Mouse (Mus musculus) ES-Bruce4 (cell line): Measurements from ENCODE around the gene Fam118a. TPM values are rescaled to one million over a fixed set of nuclear protein-coding genes. Genes with fewer than 3 reads are reported as not detected.

ENCODE experiments used
- H3K27ac ChIP-seq: 2 replicates; pipeline ENCODE4 v1.5.1; 2012; ENCODE audit warnings: low read length, inconsistent platforms; ENCODE audit not compliant: insufficient read depth
- H3K27me3 ChIP-seq: 2 replicates; pipeline ENCODE4 v1.6.1; 2012; ENCODE audit warnings: mild to moderate bottlenecking, low read length, inconsistent platforms; ENCODE audit not compliant: control insufficient read depth, poor library complexity, insufficient read depth, severe bottlenecking
- H3K36me3 ChIP-seq: 2 replicates; pipeline ENCODE4 v1.6.1; 2012; ENCODE audit warnings: inconsistent platforms, mild to moderate bottlenecking, low read length, moderate library complexity; ENCODE audit not compliant: control insufficient read depth, poor library complexity, insufficient read depth, severe bottlenecking
- H3K4me1 ChIP-seq: one replicate; pipeline ENCODE4 v1.8.1; 2011; ENCODE audit warnings: low read length; ENCODE audit not compliant: control insufficient read depth, insufficient read depth
- H3K4me3 ChIP-seq: 2 replicates; pipeline ENCODE4 v1.5.1; 2011; ENCODE audit warnings: low read depth, mild to moderate bottlenecking, low read length
- H3K9ac ChIP-seq: 2 replicates; pipeline ENCODE4 v1.6.1; 2012; ENCODE audit warnings: low read depth, mild to moderate bottlenecking, inconsistent platforms; ENCODE audit not compliant: poor library complexity, severe bottlenecking
- H3K9me3 ChIP-seq: replicated peaks from 2 replicates; pipeline ENCODE4 v1.6.1; 2012; ENCODE audit warnings: mild to moderate bottlenecking, low read length, inconsistent platforms; ENCODE audit not compliant: control insufficient read depth, poor library complexity, insufficient read depth, severe bottlenecking
- CTCF ChIP-seq: IDR thresholded peaks from one replicate; pipeline ENCODE4 v1.8.1; 2011; ENCODE audit warnings: low read depth, low read length
- EP300 ChIP-seq: IDR thresholded peaks from 2 replicates; pipeline ENCODE4 v1.6.1; 2011; ENCODE audit warnings: low read depth, low read length; ENCODE audit not compliant: insufficient read depth
- POLR2A ChIP-seq: IDR thresholded peaks from one replicate; pipeline ENCODE4 v1.8.1; 2011; ENCODE audit warnings: low read length; ENCODE audit not compliant: insufficient read depth
- polyA plus RNA-seq: library from polyadenylated mRNA; stranded (reverse); fragments of >200 nt; gene quantifications from 2 replicates; pipeline ENCODE4 v1.2.4, GENCODE M21; 2011; ENCODE audit warnings: low read depth; ENCODE audit not compliant: missing spikeins, insufficient read depth, insufficient read length

Gene Fam118a
- polyA plus RNA-seq, 1 experiment: 32.4 TPM

DNA sequence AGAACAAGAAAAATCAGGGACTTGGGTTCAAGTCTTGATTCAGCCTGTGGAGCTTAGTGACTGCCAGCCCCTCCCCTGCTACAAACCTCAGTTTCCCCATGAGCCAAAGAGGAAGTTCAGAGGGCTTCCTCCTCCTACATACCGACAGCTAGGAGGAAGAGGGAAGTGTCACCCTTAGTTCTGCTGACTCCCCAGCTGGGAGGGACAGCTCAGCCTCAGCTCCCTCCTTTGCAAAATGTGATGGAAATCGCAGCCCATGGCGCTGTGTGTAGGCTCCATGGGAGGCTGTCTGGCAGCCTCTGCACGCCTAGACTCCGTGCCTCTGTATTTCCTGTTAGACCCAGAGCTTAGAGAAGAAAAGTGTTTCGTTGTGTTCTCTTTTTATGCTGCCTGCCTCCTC lies 34.2 kb upstream of the Fam118a start:
- TF ChIP-seq POLR2A: no peak
- no peak for TF ChIP-seq CTCF
- TF ChIP-seq EP300: no peak
- H3K36me3 ChIP-seq: no peaks in the 10 kb centered on the region
- no peaks in the 10 kb centered on the region for H3K27me3 ChIP-seq
- no peaks in the 10 kb centered on the region for H3K9me3 ChIP-seq
- no peak overlapping the region for H3K9ac ChIP-seq
- no peak overlapping the region for H3K4me3 ChIP-seq
- no peak overlapping the region for H3K27ac ChIP-seq
- H3K4me1 ChIP-seq: no peaks in the 10 kb centered on the region

DNA sequence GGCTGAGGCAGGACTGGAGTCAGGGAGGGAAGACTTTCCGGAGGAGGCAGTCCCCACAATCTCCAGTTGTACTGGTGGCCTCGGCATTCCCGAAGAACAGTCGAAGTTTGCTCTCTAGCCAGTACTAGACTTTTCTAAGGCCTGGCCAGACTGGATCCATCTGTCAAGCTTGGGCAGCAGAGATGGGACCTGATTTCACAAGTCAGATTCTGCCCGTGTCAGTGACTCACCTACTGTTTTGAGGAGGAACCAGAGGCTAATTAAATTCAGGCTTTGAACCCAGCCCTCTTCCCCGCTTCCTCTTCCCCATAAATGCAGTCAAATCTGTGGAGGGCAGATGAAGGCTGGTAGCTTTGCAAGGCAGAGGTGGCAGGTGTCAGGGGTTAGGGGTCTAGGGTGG lies 33.7 kb upstream of the Fam118a start:
- no peaks in the 10 kb centered on the region for H3K36me3 ChIP-seq
- H3K27me3 ChIP-seq: no peaks in the 10 kb centered on the region
- no peak overlapping the region for H3K9ac ChIP-seq
- no peaks in the 10 kb centered on the region for H3K9me3 ChIP-seq
- TF ChIP-seq EP300: no peak
- no peak for TF ChIP-seq CTCF
- no peak for TF ChIP-seq POLR2A
- H3K4me3 ChIP-seq: no peak overlapping the region
- H3K27ac ChIP-seq: no peak overlapping the region
- no peaks in the 10 kb centered on the region for H3K4me1 ChIP-seq

DNA sequence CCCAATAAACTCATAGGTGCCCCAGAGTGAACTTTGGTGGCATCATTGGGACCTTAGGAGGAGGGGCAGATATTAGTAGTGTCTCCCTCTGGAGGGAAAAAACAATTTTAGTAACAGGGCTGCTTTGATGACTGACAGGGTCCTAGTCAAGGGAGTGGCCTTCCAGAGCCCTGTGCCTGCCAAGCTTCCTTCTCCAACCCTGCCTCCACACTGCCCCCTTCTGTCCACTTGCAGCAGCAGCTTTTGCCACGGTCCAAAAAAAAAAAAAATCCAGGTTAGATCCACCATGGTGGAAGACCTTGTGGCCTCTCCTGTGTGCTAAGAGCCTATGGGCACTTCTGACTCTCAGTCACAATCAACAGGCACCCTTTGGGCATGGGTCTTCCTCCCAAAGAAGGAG lies 32.8 kb upstream of the Fam118a start:
- Histone ChIP-seq H3K4me1 (no peaks in the 10 kb centered on the region), H3K4me3 (no peak overlapping the region), H3K27ac (no peak overlapping the region), H3K36me3 (no peaks in the 10 kb centered on the region), H3K27me3 (no peaks in the 10 kb centered on the region), H3K9ac (no peak overlapping the region), H3K9me3 (no peaks in the 10 kb centered on the region)
- no peak for TF ChIP-seq POLR2A
- TF ChIP-seq CTCF: peak; percentile 89

DNA sequence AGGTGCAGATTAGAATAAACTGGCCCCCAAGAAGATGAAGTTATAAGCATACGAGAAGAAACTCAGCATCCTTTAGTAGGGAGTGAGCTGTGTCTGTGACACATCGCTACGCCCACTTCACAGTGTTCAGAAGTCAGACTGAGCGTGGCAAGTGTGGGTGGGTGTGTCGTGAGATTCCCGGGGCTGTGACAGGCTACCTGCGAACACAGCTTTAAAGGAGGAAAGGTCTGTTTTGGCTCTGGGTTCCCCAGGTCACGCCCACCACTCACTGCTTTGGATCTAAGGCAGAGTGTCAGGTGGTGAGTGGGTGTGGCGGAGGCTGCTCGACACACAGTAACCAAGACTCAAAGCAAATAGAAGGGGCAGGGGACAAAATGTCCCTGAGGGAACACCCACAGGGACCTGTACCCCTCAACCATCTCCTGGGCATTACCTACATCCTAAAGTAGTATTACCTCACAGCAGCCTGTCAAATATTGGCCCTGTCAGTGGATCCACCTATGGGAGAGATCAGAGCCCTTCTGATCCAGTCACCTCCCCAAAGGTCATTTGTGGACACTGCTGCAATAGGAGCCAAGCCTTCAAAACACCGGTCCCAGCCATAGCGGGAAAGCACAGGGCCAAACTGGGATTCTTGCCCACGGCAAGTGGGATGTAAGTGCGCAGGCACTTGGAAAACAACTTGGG lies 30.8 kb upstream of the Fam118a start:
- Histone ChIP-seq H3K4me3 (no peak overlapping the region), H3K9ac (no peak overlapping the region), H3K27ac (no peak overlapping the region), H3K36me3 (no peaks in the 10 kb centered on the region), H3K27me3 (no peaks in the 10 kb centered on the region), H3K4me1 (no peaks in the 10 kb centered on the region), H3K9me3 (no peaks in the 10 kb centered on the region)
- TF ChIP-seq CTCF (no peak), EP300 (no peak), POLR2A (no peak)

DNA sequence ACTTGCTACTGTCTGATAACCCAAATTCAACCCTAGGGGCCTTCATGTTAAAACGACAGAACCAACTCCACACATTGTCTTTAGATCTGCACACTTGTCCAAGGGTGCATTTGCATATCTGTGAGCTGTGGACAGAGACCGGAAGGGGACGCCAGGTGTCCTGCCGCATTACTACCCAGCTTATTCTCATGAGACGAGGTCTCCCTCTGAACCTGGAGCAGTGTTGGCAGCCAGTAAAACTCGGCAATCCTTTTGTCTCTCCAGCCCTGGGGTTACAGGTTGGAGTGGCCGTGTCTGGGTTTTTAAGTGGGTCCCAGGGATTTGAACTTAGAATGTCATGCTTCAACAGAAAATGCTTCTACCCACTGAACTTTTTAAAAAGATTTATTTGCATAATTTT lies 28.8 kb upstream of the Fam118a start:
- Histone ChIP-seq H3K27ac (no peak overlapping the region), H3K36me3 (no peaks in the 10 kb centered on the region), H3K4me1 (no peaks in the 10 kb centered on the region), H3K9ac (no peak overlapping the region), H3K4me3 (no peak overlapping the region), H3K27me3 (no peaks in the 10 kb centered on the region), H3K9me3 (no peaks in the 10 kb centered on the region)
- TF ChIP-seq EP300: no peak

DNA sequence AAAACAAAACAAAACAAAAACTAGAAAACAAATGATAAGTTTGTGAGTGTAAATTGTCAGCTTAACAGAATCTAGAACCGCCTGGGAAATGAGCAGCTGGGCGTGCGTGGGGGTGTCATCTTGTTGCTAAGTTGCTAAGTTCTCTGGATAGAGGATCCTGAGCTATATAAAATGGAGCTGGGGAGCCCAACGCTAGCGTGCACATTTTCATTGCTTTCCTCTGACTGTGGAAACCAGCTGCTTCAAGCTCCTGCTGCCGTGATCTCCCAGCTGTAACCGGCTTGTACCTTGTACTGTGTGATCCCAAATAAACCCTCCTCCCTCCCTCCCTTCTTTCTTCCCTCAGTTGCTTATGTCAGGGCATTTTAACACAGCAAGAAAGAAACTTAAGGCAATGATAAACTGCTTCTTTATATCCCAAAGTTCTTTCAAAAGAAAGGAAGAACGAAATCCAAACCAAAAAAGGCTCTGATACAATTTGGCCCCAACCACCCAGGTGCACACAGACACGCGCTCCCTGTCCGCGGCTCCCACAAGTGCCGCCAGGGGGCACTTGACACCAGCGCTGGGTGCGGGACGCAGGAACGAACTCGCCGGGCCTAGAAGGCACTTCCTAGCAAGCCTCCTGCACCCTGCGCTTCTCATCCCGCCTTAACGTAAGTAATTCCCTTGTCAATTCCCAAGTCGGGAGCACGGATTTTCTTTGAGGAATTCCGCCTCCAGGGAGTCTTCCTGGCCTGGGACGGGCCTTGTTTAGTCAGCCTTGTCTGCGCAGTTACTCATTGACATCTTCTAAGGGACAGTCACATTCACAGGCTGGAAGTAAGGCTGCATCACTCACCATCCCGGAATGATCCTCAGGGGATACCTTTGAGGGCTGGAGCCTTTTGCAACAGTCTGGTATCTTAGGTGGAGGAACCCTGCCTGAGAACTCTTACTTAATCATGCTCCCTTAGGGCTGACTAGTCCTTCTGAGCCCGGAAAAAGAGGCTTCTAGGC lies 27.5 kb upstream of the Fam118a start:
- Histone ChIP-seq H3K4me3 (no peak overlapping the region), H3K4me1 (no peaks in the 10 kb centered on the region), H3K36me3 (no peaks in the 10 kb centered on the region), H3K9me3 (no peaks in the 10 kb centered on the region), H3K27me3 (no peaks in the 10 kb centered on the region), H3K9ac (no peak overlapping the region), H3K27ac (no peak overlapping the region)
- peak; percentile 88 for TF ChIP-seq CTCF
- TF ChIP-seq EP300: 0 out of 2 replicates have a peak, but pooled peaks have one; percentile 18
- TF ChIP-seq POLR2A: no peak
